Mouse (Mus musculus): Measurements from ENCODE around the gene Atxn7l1.
"Not testable (repeated sequence)": the region's sequence is repeated elsewhere in the genome, so short reads cannot be mapped to it uniquely, and the experiment has no call there.

Gene Atxn7l1

GRCm38 (mm10) chr12:33153131-33153530 lies 5.6 kb downstream of the Atxn7l1 start:
- DNase-seq: no peak

GRCm38 (mm10) chr12:33153850-33154249 lies 6.4 kb downstream of the Atxn7l1 start:
- DNase-seq: no peak

GRCm38 (mm10) chr12:33154732-33155131 lies 7.2 kb downstream of the Atxn7l1 start:
- DNase-seq: no peak

- DNase-seq: no peak
Measured at GRCm38 (mm10) chr12:33156334-33157018, 9.0 kb downstream of the Atxn7l1 start.

- no peak for DNase-seq
Measured at GRCm38 (mm10) chr12:33158256-33158655, 10.8 kb downstream of the Atxn7l1 start.

- no peak for DNase-seq
Measured at GRCm38 (mm10) chr12:33160406-33160805, 12.9 kb downstream of the Atxn7l1 start.

- DNase-seq: no peak
Measured at GRCm38 (mm10) chr12:33162541-33162940, 15.0 kb downstream of the Atxn7l1 start.

- not testable (repeated sequence) for DNase-seq
Measured at GRCm38 (mm10) chr12:33164019-33164418, 16.5 kb downstream of the Atxn7l1 start.

- DNase-seq: no peak
Measured at GRCm38 (mm10) chr12:33166712-33167111, 19.2 kb downstream of the Atxn7l1 start.

GRCm38 (mm10) chr12:33167545-33167944 lies 20.1 kb downstream of the Atxn7l1 start:
- DNase-seq: peak; percentile 48

GRCm38 (mm10) chr12:33168491-33168890 lies 21.0 kb downstream of the Atxn7l1 start:
- DNase-seq: no peak

- no peak for DNase-seq
Measured at GRCm38 (mm10) chr12:33169777-33170494, 22.4 kb downstream of the Atxn7l1 start.

- no peak for DNase-seq
Measured at GRCm38 (mm10) chr12:33170822-33171221, 23.3 kb downstream of the Atxn7l1 start.

- DNase-seq: no peak
Measured at GRCm38 (mm10) chr12:33172926-33173325, 25.4 kb downstream of the Atxn7l1 start.

GRCm38 (mm10) chr12:33173720-33174141 lies 26.2 kb downstream of the Atxn7l1 start:
- no peak for DNase-seq

- peak; percentile 29 for DNase-seq
Measured at GRCm38 (mm10) chr12:33174171-33174570, 26.7 kb downstream of the Atxn7l1 start.

GRCm38 (mm10) chr12:33174675-33175357 lies 27.3 kb downstream of the Atxn7l1 start:
- peak; percentile 20 for DNase-seq

- DNase-seq: peak; percentile 71
Measured at GRCm38 (mm10) chr12:33175621-33176554, 28.4 kb downstream of the Atxn7l1 start.

- DNase-seq: peak; percentile 14
Measured at GRCm38 (mm10) chr12:33176555-33176900, 29.0 kb downstream of the Atxn7l1 start.

GRCm38 (mm10) chr12:33180421-33180820 lies 32.9 kb downstream of the Atxn7l1 start:
- DNase-seq: no peak

- DNase-seq: no peak
Measured at GRCm38 (mm10) chr12:33181875-33182274, 34.4 kb downstream of the Atxn7l1 start.

- DNase-seq: no peak
Measured at GRCm38 (mm10) chr12:33182428-33183137, 35.1 kb downstream of the Atxn7l1 start.

Data from kidney, adult 9 months (tissue).